Mouse (Mus musculus) limb, embryonic 15.5 days (tissue): ENCODE data around the gene Hist2h3b. TPM values are rescaled to one million over a fixed set of nuclear protein-coding genes. Genes with fewer than 3 reads are reported as not detected.
"Not testable (repeated sequence)": the region's sequence is repeated elsewhere in the genome, so short reads cannot be mapped to it uniquely, and the experiment has no call there.

ENCODE experiments used
- ATAC-seq: fragments of 200-750 bp; cut with Nextera tagmentation; 2 replicates; pipeline ENCODE4 v1.8.0; 2017; ENCODE audit warnings: low read depth, moderate TSS enrichment; ENCODE audit not compliant: insufficient number of reproducible peaks, low FRiP score, low TSS enrichment
- H3K27ac ChIP-seq: fragments of 300-500 bp; sonication (generic); 2 replicates; pipeline ENCODE4 v1.5.1; 2015; ENCODE audit warnings: moderate library complexity, mild to moderate bottlenecking, inconsistent platforms
- H3K27me3 ChIP-seq: fragments of 300-500 bp; sonication (generic); 2 replicates; pipeline ENCODE4 v1.6.1; 2015; ENCODE audit warnings: inconsistent platforms
- H3K36me3 ChIP-seq: fragments of 300-500 bp; sonication (generic); 2 replicates; pipeline ENCODE4 v1.6.1; 2015; ENCODE audit warnings: inconsistent platforms
- H3K4me1 ChIP-seq: fragments of 300-500 bp; sonication (generic); 2 replicates; pipeline ENCODE4 v1.6.1; 2015; ENCODE audit warnings: inconsistent platforms
- H3K4me2 ChIP-seq: fragments of 300-500 bp; sonication (generic); 2 replicates; pipeline ENCODE4 v1.6.1; 2015; ENCODE audit warnings: mild to moderate bottlenecking, inconsistent platforms
- H3K4me3 ChIP-seq: fragments of 300-500 bp; sonication (generic); 2 replicates; pipeline ENCODE4 v1.5.1; 2015; ENCODE audit warnings: mild to moderate bottlenecking, inconsistent platforms
- H3K9ac ChIP-seq: fragments of 300-500 bp; sonication (generic); 2 replicates; pipeline ENCODE4 v1.6.1; 2015; ENCODE audit warnings: inconsistent platforms
- H3K9me3 ChIP-seq: fragments of 300-500 bp; sonication (generic); 2 replicates; pipeline ENCODE4 v1.6.1; 2016; ENCODE audit warnings: inconsistent platforms
- WGBS: fragments of 180-500 bp; shearing (Covaris S2); methylation state at CpG from one replicate; pipeline ENCODE4 v1.1.7; 2015; 5-methylcytosine and 5-hydroxymethylcytosine counted together
- polyA plus RNA-seq: library from polyadenylated mRNA; unstranded; fragments of >200 nt; fragmentation: Nextera tagmentation; extraction: Ambion mirVana; gene quantifications from 2 replicates; pipeline ENCODE4 v1.2.1, GENCODE M21; 2015

Gene Hist2h3b
- polyA plus RNA-seq, 1 experiment from 2014 or later = 53.8 TPM

GRCm38 (mm10) chr3:96240799-96241197 lies 27.7 kb upstream of the Hist2h3b start:
- Histone ChIP-seq H3K36me3 (no peaks in the 10 kb centered on the region), H3K27me3 (no peaks in the 10 kb centered on the region), H3K4me3 (peak overlapping the region; percentile 28; the same call in 1 of the 2 replicates), H3K4me2 (peak overlapping the region; percentile 45), H3K9ac (0 out of 2 replicates have a peak overlapping the region, but pooled peaks have one; percentile 20), H3K9me3 (no peaks in the 10 kb centered on the region), H3K27ac (peak overlapping the region; percentile 88), H3K4me1 (peaks cover 23% of the 10 kb centered on the region)
- 73% methylated on average over 9 of the region's 9 CpGs for WGBS
- no peak for ATAC-seq

GRCm38 (mm10) chr3:96243921-96244572 lies 24.4 kb upstream of the Hist2h3b start:
- no peaks in the 10 kb centered on the region for H3K27me3 ChIP-seq
- peak overlapping the region; percentile 98 for H3K27ac ChIP-seq
- ATAC-seq = no peak
- no peaks in the 10 kb centered on the region for H3K36me3 ChIP-seq
- peak overlapping the region; percentile 50 for H3K4me3 ChIP-seq
- H3K4me1 ChIP-seq = peaks cover 21% of the 10 kb centered on the region
- WGBS = 76% methylated on average over 7 of the region's 7 CpGs
- H3K9ac ChIP-seq = peak overlapping the region; percentile 74
- no peaks in the 10 kb centered on the region for H3K9me3 ChIP-seq
- peak overlapping the region; percentile 47 for H3K4me2 ChIP-seq

GRCm38 (mm10) chr3:96245003-96245886 lies 23.2 kb upstream of the Hist2h3b start, which contains the start of gene Hist2h2aa1:
TSS of gene Hist2h2aa1 (plus strand) at chr3:96245497.
- H3K4me1 ChIP-seq = peaks cover 22% of the 10 kb centered on the region
- under 1% methylated on average over 34 of the region's 88 CpGs for WGBS

DNA sequence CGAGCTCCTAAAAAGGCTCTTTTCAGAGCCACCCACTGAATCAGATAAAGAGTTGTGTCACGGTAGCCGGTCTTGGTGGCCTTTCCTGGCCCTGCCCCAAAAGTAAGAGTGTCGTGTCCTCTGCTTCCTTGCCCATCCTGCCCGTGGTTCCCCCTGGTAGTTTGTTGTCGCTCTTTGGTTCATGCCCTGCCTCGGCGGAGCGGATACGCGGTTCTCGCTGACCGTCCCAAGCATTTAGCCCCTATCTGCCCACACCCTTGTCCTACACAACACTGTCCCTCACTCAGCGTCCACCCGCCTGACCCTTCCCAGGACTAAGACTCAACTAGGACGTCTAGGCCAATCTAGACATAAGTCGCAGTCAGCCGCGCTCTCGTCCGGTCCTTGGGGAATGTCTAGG lies 22.4 kb upstream of the Hist2h3b start:
- H3K27ac ChIP-seq = peak overlapping the region; percentile 75
- under 1% methylated on average over 10 of the region's 21 CpGs for WGBS
- H3K4me1 ChIP-seq = peaks cover 19% of the 10 kb centered on the region
- peak overlapping the region; percentile 34 for H3K4me3 ChIP-seq
- not testable (repeated sequence) for ATAC-seq, H3K27me3 ChIP-seq, H3K9ac ChIP-seq, H3K36me3 ChIP-seq, H3K9me3 ChIP-seq
- H3K4me2 ChIP-seq = 0 out of 2 replicates have a peak overlapping the region, but pooled peaks have one; percentile 31

More at GRCm38 (mm10) chr3:96245003-96245886, 23.2 kb upstream of the Hist2h3b start, which contains the start of gene Hist2h2aa1:
- peak within 1 kb of the TSS; percentile 74 for H3K9ac ChIP-seq
- not testable (repeated sequence) for H3K27me3 ChIP-seq, H3K9me3 ChIP-seq, H3K36me3 ChIP-seq
- peak; percentile 90 for ATAC-seq
- peak within 1 kb of the TSS; percentile 50 for H3K4me3 ChIP-seq
- H3K4me2 ChIP-seq = peak within 1 kb of the TSS; percentile 47
- H3K27ac ChIP-seq = peak within 1 kb of the TSS; percentile 98

DNA sequence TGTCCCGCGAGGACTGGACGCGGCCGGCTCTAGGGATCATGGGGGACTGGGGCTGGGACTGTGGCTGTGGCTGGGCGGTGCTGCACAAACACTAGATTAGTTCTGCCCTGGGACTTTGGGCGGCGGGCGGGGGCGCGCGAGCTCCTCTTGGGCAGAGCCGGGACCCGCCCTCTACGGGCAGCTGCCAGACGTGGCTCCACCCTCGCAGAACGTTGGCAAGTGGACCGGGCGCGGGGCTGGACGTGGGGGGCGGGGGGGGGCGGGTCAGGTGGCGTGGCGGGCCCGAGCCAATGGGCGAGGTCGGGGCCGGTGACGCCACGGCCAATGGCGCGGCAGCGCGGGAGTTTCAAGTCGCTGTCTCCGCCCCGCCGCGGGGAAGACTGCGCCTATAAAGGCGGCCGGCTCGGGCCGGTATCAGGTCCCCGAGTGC lies 22.0 kb upstream of the Hist2h3b start, which contains the start of gene Hist2h3c1:
Gene Hist2h3c1 (plus strand): TSS at position 259 of the 430 bp plus-strand sequence.
- peak within 1 kb of the TSS; percentile 29; the same call in 1 of the 2 replicates for H3K9ac ChIP-seq
- ATAC-seq = peak; percentile 91
- not testable (repeated sequence) for H3K27me3 ChIP-seq, H3K36me3 ChIP-seq, H3K9me3 ChIP-seq
- peak within 1 kb of the TSS; percentile 75 for H3K27ac ChIP-seq
- H3K4me2 ChIP-seq = peak within 1 kb of the TSS; percentile 37
- 0% methylated on average over 3 of the region's 47 CpGs for WGBS
- peak within 1 kb of the TSS; percentile 38 for H3K4me3 ChIP-seq
- H3K4me1 ChIP-seq = peaks cover 19% of the 10 kb centered on the region

DNA sequence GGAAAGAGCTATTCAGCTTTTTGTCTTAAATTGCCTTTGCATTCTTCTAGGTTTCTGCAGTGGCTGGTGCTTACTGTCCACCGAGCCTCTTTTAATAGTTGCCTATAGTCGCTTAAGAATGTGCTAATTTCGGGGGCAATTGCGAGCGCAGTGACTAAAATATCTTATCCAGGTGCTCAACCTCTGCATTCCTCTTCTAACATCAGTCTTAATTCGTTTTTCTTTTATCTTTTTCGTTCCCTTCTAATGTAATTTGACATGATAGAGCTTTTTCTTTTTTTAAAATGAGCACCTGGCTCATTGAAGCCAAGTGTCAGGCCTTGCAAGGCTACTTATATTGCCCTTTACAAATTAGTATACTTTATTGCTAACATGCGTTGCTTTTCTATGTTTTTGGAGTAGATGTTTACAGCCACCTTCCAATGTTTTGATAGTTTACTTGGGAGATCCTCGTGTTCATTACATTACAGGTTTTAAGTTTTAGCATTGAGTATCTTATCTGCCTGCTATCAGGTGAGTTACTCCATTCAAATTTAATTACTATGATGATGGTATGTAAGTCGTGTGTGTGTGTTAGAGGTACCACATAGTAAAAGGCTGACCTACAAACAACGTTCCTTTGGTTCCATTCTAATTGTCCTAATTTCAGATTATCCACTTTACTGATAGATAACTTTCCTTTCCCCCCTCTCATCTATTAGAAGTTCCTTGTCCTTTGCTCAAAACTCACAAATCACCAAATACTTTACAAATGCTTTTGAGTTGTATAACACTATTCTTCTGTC lies 20.9 kb upstream of the Hist2h3b start:
- Histone ChIP-seq H3K9me3 (no peaks in the 10 kb centered on the region), H3K36me3 (no peaks in the 10 kb centered on the region), H3K27me3 (no peaks in the 10 kb centered on the region), H3K9ac (peak overlapping the region; percentile 29; the same call in 1 of the 2 replicates), H3K27ac (peak overlapping the region; percentile 22; the same call in 1 of the 2 replicates), H3K4me3 (peak overlapping the region; percentile 38), H3K4me1 (peaks cover 19% of the 10 kb centered on the region), H3K4me2 (peak overlapping the region; percentile 37)
- ATAC-seq = no peak
- WGBS = 4% methylated on average over 11 of the region's 11 CpGs

GRCm38 (mm10) chr3:96248141-96249033 lies 20.1 kb upstream of the Hist2h3b start:
- no peaks in the 10 kb centered on the region for H3K27me3 ChIP-seq
- H3K4me3 ChIP-seq = peak overlapping the region; percentile 38
- no peak overlapping the region for H3K9ac ChIP-seq
- no peak for ATAC-seq
- H3K9me3 ChIP-seq = no peaks in the 10 kb centered on the region
- no peak overlapping the region for H3K27ac ChIP-seq
- 33% methylated on average over 6 of the region's 6 CpGs for WGBS
- peak overlapping the region; percentile 37 for H3K4me2 ChIP-seq
- H3K36me3 ChIP-seq = no peaks in the 10 kb centered on the region
- H3K4me1 ChIP-seq = peaks cover 19% of the 10 kb centered on the region

DNA sequence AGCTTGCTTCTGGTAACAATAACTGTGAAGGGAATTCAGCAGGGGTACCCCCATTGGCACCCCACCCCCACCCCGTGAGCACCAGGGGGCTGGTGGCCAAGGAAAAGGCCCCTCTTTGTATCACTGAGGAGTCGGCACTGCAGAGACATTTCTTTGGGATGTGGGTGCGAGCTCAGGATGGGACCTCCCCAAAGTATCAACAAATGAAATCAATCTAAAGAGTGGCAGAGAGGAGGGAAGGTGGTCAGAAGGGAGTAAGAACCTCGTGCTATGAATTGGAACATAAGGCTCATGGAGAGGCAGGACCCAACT lies 19.5 kb upstream of the Hist2h3b start:
- H3K4me3 ChIP-seq = no peak overlapping the region
- H3K4me2 ChIP-seq = no peak overlapping the region
- no peaks in the 10 kb centered on the region for H3K9me3 ChIP-seq
- no peak overlapping the region for H3K27ac ChIP-seq
- WGBS = 58% methylated on average over 4 of the region's 4 CpGs
- no peak for ATAC-seq
- H3K36me3 ChIP-seq = no peaks in the 10 kb centered on the region
- peaks cover 16% of the 10 kb centered on the region for H3K4me1 ChIP-seq
- H3K9ac ChIP-seq = no peak overlapping the region
- no peaks in the 10 kb centered on the region for H3K27me3 ChIP-seq

- Histone ChIP-seq H3K4me2 (no peak overlapping the region), H3K27me3 (no peaks in the 10 kb centered on the region), H3K4me3 (no peak overlapping the region), H3K27ac (no peak overlapping the region), H3K9ac (no peak overlapping the region), H3K4me1 (peaks cover 12% of the 10 kb centered on the region), H3K36me3 (no peaks in the 10 kb centered on the region), H3K9me3 (no peaks in the 10 kb centered on the region)
- ATAC-seq = no peak
- WGBS = 20% methylated on average over 3 of the region's 3 CpGs
Measured at GRCm38 (mm10) chr3:96250890-96251289, 17.6 kb upstream of the Hist2h3b start.

DNA sequence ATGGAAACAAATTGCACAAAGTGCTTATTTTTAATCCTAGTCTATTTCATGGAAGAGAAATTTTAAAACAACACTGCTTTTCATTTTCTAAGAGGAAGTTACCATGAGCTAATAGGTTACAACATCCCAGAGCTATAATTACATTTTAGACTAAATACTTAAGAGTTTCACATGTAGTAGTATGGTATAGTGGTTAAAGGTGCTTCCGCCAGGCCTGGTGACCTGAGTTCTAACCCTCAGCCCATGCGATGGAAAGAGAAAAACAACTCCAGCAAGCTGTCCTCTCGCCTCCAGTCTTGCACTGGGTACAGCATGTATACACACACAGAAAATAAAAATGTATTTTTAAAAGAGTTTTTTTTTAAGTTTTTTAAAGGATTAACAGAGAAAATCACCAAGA lies 16.7 kb upstream of the Hist2h3b start:
- H3K9ac ChIP-seq = no peak overlapping the region
- H3K4me1 ChIP-seq = peaks cover 13% of the 10 kb centered on the region
- no peak overlapping the region for H3K27ac ChIP-seq
- no peak overlapping the region for H3K4me2 ChIP-seq
- no peaks in the 10 kb centered on the region for H3K36me3 ChIP-seq
- no peaks in the 10 kb centered on the region for H3K9me3 ChIP-seq
- 69% methylated on average over 3 of the region's 3 CpGs for WGBS
- ATAC-seq = no peak
- no peak overlapping the region for H3K4me3 ChIP-seq
- H3K27me3 ChIP-seq = no peaks in the 10 kb centered on the region
